Mouse (Mus musculus) limb, embryonic 11.5 days (tissue): Measurements from ENCODE around the gene Sumf1. TPM values are rescaled to one million over a fixed set of nuclear protein-coding genes. Genes with fewer than 3 reads are reported as not detected.

Experiments
- ATAC-seq: fragments of 200-750 bp; cut with Nextera tagmentation; 2 replicates; pipeline ENCODE4 v1.8.0; 2017; ENCODE audit warnings: low read depth; ENCODE audit not compliant: insufficient number of reproducible peaks, low FRiP score, low TSS enrichment
- DNase-seq: peaks from one replicate; pipeline ENCODE4 v3.0.0-alpha.2; 2015; ENCODE audit warnings: low spot score
- H3K27ac ChIP-seq: fragments of 300-500 bp; sonication (generic); replicated peaks from 2 replicates; pipeline ENCODE4 v1.5.1; 2014; ENCODE audit warnings: low read depth, mild to moderate bottlenecking, low read length
- H3K27me3 ChIP-seq: fragments of 300-500 bp; sonication (generic); 2 replicates; pipeline ENCODE4 v1.6.1; 2014; ENCODE audit warnings: mild to moderate bottlenecking, low read length, mixed read lengths; ENCODE audit not compliant: control insufficient read depth, insufficient read depth
- H3K36me3 ChIP-seq: fragments of 300-500 bp; sonication (generic); 2 replicates; pipeline ENCODE4 v1.6.1; 2014; ENCODE audit warnings: mild to moderate bottlenecking, low read length, moderate library complexity, mixed read lengths; ENCODE audit not compliant: control insufficient read depth, insufficient read depth
- H3K4me1 ChIP-seq: fragments of 300-500 bp; sonication (generic); 2 replicates; pipeline ENCODE4 v1.6.1; 2014; ENCODE audit warnings: low read length, mixed read lengths; ENCODE audit not compliant: control insufficient read depth, insufficient read depth
- H3K4me2 ChIP-seq: fragments of 300-500 bp; sonication (generic); 2 replicates; pipeline ENCODE4 v1.6.1; 2014; ENCODE audit warnings: low read depth, mild to moderate bottlenecking, moderate library complexity; ENCODE audit not compliant: severe bottlenecking
- H3K4me3 ChIP-seq: fragments of 300-500 bp; sonication (generic); 2 replicates; pipeline ENCODE4 v1.5.1; 2014; ENCODE audit warnings: low read depth, low read length
- H3K9ac ChIP-seq: fragments of 300-500 bp; sonication (generic); 2 replicates; pipeline ENCODE4 v1.6.1; 2014; ENCODE audit warnings: mild to moderate bottlenecking, low read length
- H3K9me3 ChIP-seq: fragments of 300-500 bp; sonication (generic); 2 replicates; pipeline ENCODE4 v1.6.1; 2016; ENCODE audit warnings: low read length; ENCODE audit not compliant: control insufficient read depth
- WGBS: fragments of 180-500 bp; shearing (Covaris S2); extraction: QIAGEN DNeasy Blood & Tissue Kit; methylation state at CpG from one replicate; pipeline ENCODE4 v1.1.7; 2014; 5-methylcytosine and 5-hydroxymethylcytosine counted together
- polyA plus RNA-seq: library from polyadenylated mRNA; unstranded; fragments of >200 nt; fragmentation: Nextera tagmentation; extraction: Ambion mirVana; gene quantifications from 2 replicates; pipeline ENCODE4 v1.2.1, GENCODE M21; 2014

The Sumf1 gene
- polyA plus RNA-seq, 1 experiment from 2014 or later = 15.5 TPM

GRCm38 (mm10) chr6:108058066-108058465 is 127.3 kb downstream of the Sumf1 start:
- WGBS = 89% methylated on average over 5 of the region's 5 CpGs
- H3K27ac ChIP-seq = no peak overlapping the region

GRCm38 (mm10) chr6:108057353-108057752 is 128.0 kb downstream of the Sumf1 start:
- ATAC-seq (no peak), DNase-seq (no peak)
- Histone ChIP-seq H3K9me3 (no peaks in the 10 kb centered on the region), H3K27me3 (no peaks in the 10 kb centered on the region), H3K4me3 (no peak overlapping the region), H3K9ac (no peak overlapping the region), H3K4me2 (no peak overlapping the region), H3K4me1 (no peaks in the 10 kb centered on the region), H3K27ac (no peak overlapping the region), H3K36me3 (no peaks in the 10 kb centered on the region)
- WGBS = 68% methylated on average over 4 of the region's 4 CpGs

More at GRCm38 (mm10) chr6:108058066-108058465, 127.3 kb downstream of the Sumf1 start:
- ATAC-seq (no peak), DNase-seq (no peak)
- no peaks in the 10 kb centered on the region for H3K36me3 ChIP-seq
- H3K4me1 ChIP-seq = no peaks in the 10 kb centered on the region
- H3K4me2 ChIP-seq = no peak overlapping the region
- no peak overlapping the region for H3K9ac ChIP-seq
- H3K27me3 ChIP-seq = no peaks in the 10 kb centered on the region
- H3K4me3 ChIP-seq = no peak overlapping the region
- no peaks in the 10 kb centered on the region for H3K9me3 ChIP-seq

Other genes starting within 250 kb of the Sumf1 start
- gene Setmar, start 120.5 kb downstream of the Sumf1 start, polyA plus RNA-seq = 8.7 and 8.9 TPM in 2 replicates
- 6.4 and 7.7 TPM in 2 replicates for gene Itpr1, start 27.5 kb upstream of the Sumf1 start, polyA plus RNA-seq